Mouse (Mus musculus): ENCODE data around the gene En2. TPM values are rescaled to one million over a fixed set of nuclear protein-coding genes. Genes with fewer than 3 reads are reported as not detected.
A peak's percentile ranks its signal among the peaks of the same experiment; 100 is the strongest.

Gene En2
- total RNA-seq (2017) = not detected in 2 replicates

GRCm38 (mm10) chr5:28165358-28166255 lies at the start of gene En2:
Gene En2, plus strand, starts transcription at chr5:28165694.
- no peak for ATAC-seq (replicated peaks in 1 of 2; ENCODE audit: insufficient read depth in 1 of 2, low FRiP score in 2 of 2, low TSS enrichment in 1 of 2, low read depth in 1 of 2, poor library complexity in 2 of 2, severe bottlenecking in 2 of 2)

GRCm38 (mm10) chr5:28117251-28117880 lies 48.1 kb upstream of the En2 start:
- 0 out of 4 replicates have a peak, but pooled peaks of 1 of the 2 experiments have one; percentile 24 for ATAC-seq (replicated peaks in 1 of 2; ENCODE audit: insufficient read depth in 1 of 2, low FRiP score in 2 of 2, low TSS enrichment in 1 of 2, low read depth in 1 of 2, poor library complexity in 2 of 2, severe bottlenecking in 2 of 2)

- 0 out of 4 replicates have a peak, but pooled peaks of 1 of the 2 experiments have one; percentile 39 for ATAC-seq (replicated peaks in 1 of 2; ENCODE audit: insufficient read depth in 1 of 2, low FRiP score in 2 of 2, low TSS enrichment in 1 of 2, low read depth in 1 of 2, poor library complexity in 2 of 2, severe bottlenecking in 2 of 2)
These were observed 47.5 kb upstream of the En2 start for GRCm38 (mm10) chr5:28117882-28118530.

GRCm38 (mm10) chr5:28118531-28118925 lies 47.0 kb upstream of the En2 start:
- no peak for ATAC-seq (replicated peaks in 1 of 2; ENCODE audit: insufficient read depth in 1 of 2, low FRiP score in 2 of 2, low TSS enrichment in 1 of 2, low read depth in 1 of 2, poor library complexity in 2 of 2, severe bottlenecking in 2 of 2)

GRCm38 (mm10) chr5:28119576-28119975 lies 45.9 kb upstream of the En2 start:
- no peak for ATAC-seq (replicated peaks in 1 of 2; ENCODE audit: insufficient read depth in 1 of 2, low FRiP score in 2 of 2, low TSS enrichment in 1 of 2, low read depth in 1 of 2, poor library complexity in 2 of 2, severe bottlenecking in 2 of 2)

GRCm38 (mm10) chr5:28122491-28123454 lies 42.7 kb upstream of the En2 start:
- ATAC-seq (replicated peaks in 1 of 2; ENCODE audit: insufficient read depth in 1 of 2, low FRiP score in 2 of 2, low TSS enrichment in 1 of 2, low read depth in 1 of 2, poor library complexity in 2 of 2, severe bottlenecking in 2 of 2) = peak; percentile 83 to 88

GRCm38 (mm10) chr5:28123455-28123825 lies 42.1 kb upstream of the En2 start:
- ATAC-seq (replicated peaks in 1 of 2; ENCODE audit: insufficient read depth in 1 of 2, low FRiP score in 2 of 2, low TSS enrichment in 1 of 2, low read depth in 1 of 2, poor library complexity in 2 of 2, severe bottlenecking in 2 of 2) = 0 out of 4 replicates have a peak, but pooled peaks of 1 of the 2 experiments have one; percentile 2

GRCm38 (mm10) chr5:28124321-28125230 lies 40.9 kb upstream of the En2 start:
- no peak for ATAC-seq (replicated peaks in 1 of 2; ENCODE audit: insufficient read depth in 1 of 2, low FRiP score in 2 of 2, low TSS enrichment in 1 of 2, low read depth in 1 of 2, poor library complexity in 2 of 2, severe bottlenecking in 2 of 2)

GRCm38 (mm10) chr5:28128851-28129250 lies 36.6 kb upstream of the En2 start:
- no peak for ATAC-seq (replicated peaks in 1 of 2; ENCODE audit: insufficient read depth in 1 of 2, low FRiP score in 2 of 2, low TSS enrichment in 1 of 2, low read depth in 1 of 2, poor library complexity in 2 of 2, severe bottlenecking in 2 of 2)

GRCm38 (mm10) chr5:28132231-28132630 lies 33.3 kb upstream of the En2 start:
- ATAC-seq (replicated peaks in 1 of 2; ENCODE audit: insufficient read depth in 1 of 2, low FRiP score in 2 of 2, low TSS enrichment in 1 of 2, low read depth in 1 of 2, poor library complexity in 2 of 2, severe bottlenecking in 2 of 2) = no peak

GRCm38 (mm10) chr5:28136438-28136837 lies 29.1 kb upstream of the En2 start:
- ATAC-seq (replicated peaks in 1 of 2; ENCODE audit: insufficient read depth in 1 of 2, low FRiP score in 2 of 2, low TSS enrichment in 1 of 2, low read depth in 1 of 2, poor library complexity in 2 of 2, severe bottlenecking in 2 of 2) = no peak

GRCm38 (mm10) chr5:28144555-28144954 lies 20.9 kb upstream of the En2 start:
- ATAC-seq (replicated peaks in 1 of 2; ENCODE audit: insufficient read depth in 1 of 2, low FRiP score in 2 of 2, low TSS enrichment in 1 of 2, low read depth in 1 of 2, poor library complexity in 2 of 2, severe bottlenecking in 2 of 2) = no peak

- ATAC-seq (replicated peaks in 1 of 2; ENCODE audit: insufficient read depth in 1 of 2, low FRiP score in 2 of 2, low TSS enrichment in 1 of 2, low read depth in 1 of 2, poor library complexity in 2 of 2, severe bottlenecking in 2 of 2) = no peak
These were observed 19.5 kb upstream of the En2 start for GRCm38 (mm10) chr5:28146018-28146417.

GRCm38 (mm10) chr5:28148473-28148872 lies 17.0 kb upstream of the En2 start:
- ATAC-seq (replicated peaks in 1 of 2; ENCODE audit: insufficient read depth in 1 of 2, low FRiP score in 2 of 2, low TSS enrichment in 1 of 2, low read depth in 1 of 2, poor library complexity in 2 of 2, severe bottlenecking in 2 of 2) = no peak

- no peak for ATAC-seq (replicated peaks in 1 of 2; ENCODE audit: insufficient read depth in 1 of 2, low FRiP score in 2 of 2, low TSS enrichment in 1 of 2, low read depth in 1 of 2, poor library complexity in 2 of 2, severe bottlenecking in 2 of 2)
These were observed 16.1 kb upstream of the En2 start for GRCm38 (mm10) chr5:28149436-28149835.
